Mouse (Mus musculus) liver, embryonic 11.5 days (tissue): ENCODE results near the gene Gnb1l. TPM values are rescaled to one million over a fixed set of nuclear protein-coding genes. Genes with fewer than 3 reads are reported as not detected.

Experiments used
- ATAC-seq: fragments of 200-750 bp; cut with Nextera tagmentation; replicated peaks from 2 replicates; pipeline ENCODE4 v1.8.0; 2017; ENCODE audit warnings: moderate number of reproducible peaks, mild to moderate bottlenecking, moderate TSS enrichment, moderate library complexity; ENCODE audit not compliant: low FRiP score
- DNase-seq: peaks from one replicate; pipeline ENCODE4 v3.0.0-alpha.2; 2017; ENCODE audit warnings: low spot score
- H3K27ac ChIP-seq: fragments of 300-500 bp; sonication (generic); 2 replicates; pipeline ENCODE4 v1.5.1; 2014; ENCODE audit warnings: mild to moderate bottlenecking, low read depth, low read length, control low read depth
- H3K27me3 ChIP-seq: fragments of 300-500 bp; sonication (generic); replicated peaks from 2 replicates; pipeline ENCODE4 v1.6.1; 2014; ENCODE audit warnings: low read length, mixed read lengths; ENCODE audit not compliant: control insufficient read depth, insufficient read depth
- H3K36me3 ChIP-seq: fragments of 300-500 bp; sonication (generic); 2 replicates; pipeline ENCODE4 v1.6.1; 2014; ENCODE audit warnings: mild to moderate bottlenecking, low read length, moderate library complexity, mixed read lengths; ENCODE audit not compliant: control insufficient read depth, insufficient read depth
- H3K4me1 ChIP-seq: fragments of 300-500 bp; sonication (generic); replicated peaks from 2 replicates; pipeline ENCODE4 v1.6.1; 2014; ENCODE audit warnings: low read length, mixed read lengths; ENCODE audit not compliant: control insufficient read depth, insufficient read depth
- H3K4me2 ChIP-seq: fragments of 300-500 bp; sonication (generic); 2 replicates; pipeline ENCODE4 v1.6.1; 2014; ENCODE audit warnings: mild to moderate bottlenecking, control low read depth, moderate library complexity
- H3K4me3 ChIP-seq: fragments of 300-500 bp; sonication (generic); 2 replicates; pipeline ENCODE4 v1.5.1; 2014; ENCODE audit warnings: low read depth, low read length, control low read depth
- H3K9ac ChIP-seq: fragments of 300-500 bp; sonication (generic); 2 replicates; pipeline ENCODE4 v1.6.1; 2014; ENCODE audit warnings: low read depth, low read length, control low read depth
- H3K9me3 ChIP-seq: fragments of 300-500 bp; sonication (generic); 2 replicates; pipeline ENCODE4 v1.6.1; 2016; ENCODE audit warnings: low read length, inconsistent platforms, mixed read lengths; ENCODE audit not compliant: control insufficient read depth
- WGBS: fragments of 180-500 bp; shearing (Covaris S2); extraction: QIAGEN DNeasy Blood & Tissue Kit; methylation state at CpG from one replicate; pipeline ENCODE4 v1.1.7; 2014; 5-methylcytosine and 5-hydroxymethylcytosine counted together
- polyA plus RNA-seq: library from polyadenylated mRNA; unstranded; fragments of >200 nt; fragmentation: Nextera tagmentation; extraction: Ambion mirVana; gene quantifications from 2 replicates; pipeline ENCODE4 v1.2.1, GENCODE M21; 2014

The Gnb1l gene
- polyA plus RNA-seq, 1 experiment from 2014 or later: 18.4 TPM

DNA sequence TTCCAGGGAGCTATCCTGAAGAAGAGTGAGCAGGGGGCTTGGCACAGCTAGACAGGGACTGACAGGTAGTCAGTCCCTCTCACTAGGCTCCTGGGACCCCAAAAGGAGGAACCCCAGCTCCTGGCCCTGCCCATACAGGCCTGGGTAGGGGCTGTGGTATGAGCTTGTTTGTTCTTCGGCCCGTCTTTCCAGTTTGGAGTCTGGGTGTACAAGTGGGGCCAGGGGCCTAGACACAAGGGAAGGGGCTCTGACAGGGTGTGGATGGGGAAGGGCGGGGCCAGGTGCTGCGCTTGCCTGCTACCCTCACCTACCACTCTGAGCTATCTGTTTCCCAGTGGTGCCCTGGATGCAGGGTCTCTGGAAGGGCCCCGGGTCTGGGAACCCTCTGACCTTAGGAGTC is 107.2 kb downstream of the Gnb1l start:
- Histone ChIP-seq H3K4me3 (no peak overlapping the region), H3K36me3 (no peaks in the 10 kb centered on the region), H3K27me3 (peaks cover 32% of the 10 kb centered on the region), H3K9me3 (no peaks in the 10 kb centered on the region), H3K27ac (no peak overlapping the region), H3K4me2 (no peak overlapping the region), H3K9ac (no peak overlapping the region), H3K4me1 (peaks cover 12% of the 10 kb centered on the region; the same call in 1 of the 2 replicates)
- DNase-seq (no peak), ATAC-seq (no peak)
- WGBS: 60% methylated on average over 5 of the region's 5 CpGs

- DNase-seq (no peak), ATAC-seq (no peak)
- H3K36me3 ChIP-seq: no peaks in the 10 kb centered on the region
- 11% methylated on average over 11 of the region's 11 CpGs for WGBS
- no peaks in the 10 kb centered on the region; the same call in 1 of the 2 replicates for H3K4me1 ChIP-seq
- H3K27me3 ChIP-seq: peaks cover 32% of the 10 kb centered on the region
- H3K4me3 ChIP-seq: no peak overlapping the region
- H3K9ac ChIP-seq: no peak overlapping the region
- H3K27ac ChIP-seq: no peak overlapping the region
- H3K4me2 ChIP-seq: peak overlapping the region; percentile 29
- no peaks in the 10 kb centered on the region for H3K9me3 ChIP-seq
These were observed 109.7 kb downstream of the Gnb1l start for GRCm38 (mm10) chr16:18608226-18608625.

- DNase-seq (no peak), ATAC-seq (no peak)
- Histone ChIP-seq H3K9me3 (no peaks in the 10 kb centered on the region), H3K9ac (no peak overlapping the region), H3K4me2 (no peak overlapping the region), H3K4me1 (no peaks in the 10 kb centered on the region; the same call in 1 of the 2 replicates), H3K36me3 (no peaks in the 10 kb centered on the region), H3K27ac (no peak overlapping the region), H3K4me3 (no peak overlapping the region), H3K27me3 (peaks cover 36% of the 10 kb centered on the region)
- whole genome bisulfite sequencing: 56% methylated on average over 2 of the region's 2 CpGs
These were observed 110.6 kb downstream of the Gnb1l start for GRCm38 (mm10) chr16:18609099-18609498.

- 47% methylated on average over 13 of the region's 13 CpGs for WGBS
- Histone ChIP-seq H3K4me1 (no peaks in the 10 kb centered on the region; the same call in 1 of the 2 replicates), H3K27ac (no peak overlapping the region), H3K36me3 (no peaks in the 10 kb centered on the region), H3K4me2 (no peak overlapping the region), H3K27me3 (peaks cover 43% of the 10 kb centered on the region), H3K9me3 (no peaks in the 10 kb centered on the region), H3K4me3 (no peak overlapping the region), H3K9ac (no peak overlapping the region)
- DNase-seq (no peak), ATAC-seq (no peak)
These were observed 113.2 kb downstream of the Gnb1l start for GRCm38 (mm10) chr16:18611752-18612151.

GRCm38 (mm10) chr16:18613301-18613700 is 114.8 kb downstream of the Gnb1l start:
- ATAC-seq: no peak
- H3K27me3 ChIP-seq: peaks cover 44% of the 10 kb centered on the region
- WGBS: 78% methylated on average over 3 of the region's 3 CpGs

More at GRCm38 (mm10) chr16:18613301-18613700, 114.8 kb downstream of the Gnb1l start:
- no peak for DNase-seq
- Histone ChIP-seq H3K27ac (no peak overlapping the region), H3K4me2 (no peak overlapping the region), H3K9ac (no peak overlapping the region), H3K4me3 (no peak overlapping the region), H3K9me3 (no peaks in the 10 kb centered on the region), H3K36me3 (no peaks in the 10 kb centered on the region), H3K4me1 (peaks cover 5% of the 10 kb centered on the region)

Other genes starting within 250 kb of the Gnb1l start
- 943 and 989 TPM in 2 replicates for gene Ranbp1, start 250.0 kb upstream of the Gnb1l start, polyA plus RNA-seq
- gene Gm49776, start 240.4 kb upstream of the Gnb1l start, polyA plus RNA-seq: 1.5 and 4.1 TPM in 2 replicates
- 29.0 and 30.8 TPM in 2 replicates for gene Dgcr8, start 209.5 kb upstream of the Gnb1l start, polyA plus RNA-seq
- 104 and 109 TPM in 2 replicates for gene Tango2, start 150.6 kb upstream of the Gnb1l start, polyA plus RNA-seq
- 13.8 and 15.5 TPM in 2 replicates for gene Arvcf, start 150.5 kb upstream of the Gnb1l start, polyA plus RNA-seq
- gene Txnrd2, start 72.3 kb upstream of the Gnb1l start, polyA plus RNA-seq: 83.7 and 91.8 TPM in 2 replicates
- 140 and 141 TPM in 2 replicates for gene Comt, start 71.9 kb upstream of the Gnb1l start, polyA plus RNA-seq
- gene Rtl10, start 188 bp downstream of the Gnb1l start, polyA plus RNA-seq: 1.9 and 2.1 TPM in 2 replicates
- gene Tbx1, start 92.0 kb downstream of the Gnb1l start, polyA plus RNA-seq: 0.17 and 0.43 TPM in 2 replicates
- 42.4 and 46.3 TPM in 2 replicates for gene Gp1bb, start 123.7 kb downstream of the Gnb1l start, polyA plus RNA-seq
- gene Gm49601, start 127.7 kb downstream of the Gnb1l start, polyA plus RNA-seq: not detected in 2 replicates
- gene Sept5, start 131.2 kb downstream of the Gnb1l start, polyA plus RNA-seq: 6.0 and 6.2 TPM in 2 replicates